Mouse (Mus musculus) ES-Bruce4 (cell line): ENCODE results near the gene Krt86.

ENCODE experiments used
- CTCF ChIP-seq: IDR thresholded peaks from one replicate; pipeline ENCODE4 v1.8.1; 2011; ENCODE audit warnings: low read depth, low read length
- EP300 ChIP-seq: IDR thresholded peaks from 2 replicates; pipeline ENCODE4 v1.6.1; 2011; ENCODE audit warnings: low read depth, low read length; ENCODE audit not compliant: insufficient read depth
- POLR2A ChIP-seq: IDR thresholded peaks from one replicate; pipeline ENCODE4 v1.8.1; 2011; ENCODE audit warnings: low read length; ENCODE audit not compliant: insufficient read depth

DNA sequence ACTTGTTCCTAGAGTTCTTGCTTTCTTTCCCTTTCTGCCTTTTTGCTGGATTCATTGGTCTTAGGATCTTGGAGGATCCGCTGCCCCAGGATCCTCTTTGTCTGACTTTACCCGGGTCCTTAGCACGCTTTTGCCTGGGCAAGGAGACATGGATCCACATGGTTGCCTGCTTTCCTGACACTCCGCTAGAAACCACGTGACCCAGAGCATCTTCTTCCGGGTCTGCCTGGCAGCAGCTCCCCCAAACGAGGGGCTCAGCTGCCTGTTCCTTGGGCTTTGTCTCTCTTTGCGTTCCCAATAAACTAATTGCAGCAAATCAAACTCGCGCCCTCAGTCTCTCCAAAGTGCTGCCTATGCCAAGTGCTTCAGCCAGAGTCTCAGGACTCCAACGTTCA is 6.4 kb downstream of the Krt86 start:
- TF ChIP-seq CTCF = no peak
- no peak for TF ChIP-seq POLR2A
- no peak for TF ChIP-seq EP300
